Mouse (Mus musculus): ENCODE data around the gene Iqcn.
A peak's percentile ranks its signal among the peaks of the same experiment; 100 is the strongest.

The Iqcn gene

DNA sequence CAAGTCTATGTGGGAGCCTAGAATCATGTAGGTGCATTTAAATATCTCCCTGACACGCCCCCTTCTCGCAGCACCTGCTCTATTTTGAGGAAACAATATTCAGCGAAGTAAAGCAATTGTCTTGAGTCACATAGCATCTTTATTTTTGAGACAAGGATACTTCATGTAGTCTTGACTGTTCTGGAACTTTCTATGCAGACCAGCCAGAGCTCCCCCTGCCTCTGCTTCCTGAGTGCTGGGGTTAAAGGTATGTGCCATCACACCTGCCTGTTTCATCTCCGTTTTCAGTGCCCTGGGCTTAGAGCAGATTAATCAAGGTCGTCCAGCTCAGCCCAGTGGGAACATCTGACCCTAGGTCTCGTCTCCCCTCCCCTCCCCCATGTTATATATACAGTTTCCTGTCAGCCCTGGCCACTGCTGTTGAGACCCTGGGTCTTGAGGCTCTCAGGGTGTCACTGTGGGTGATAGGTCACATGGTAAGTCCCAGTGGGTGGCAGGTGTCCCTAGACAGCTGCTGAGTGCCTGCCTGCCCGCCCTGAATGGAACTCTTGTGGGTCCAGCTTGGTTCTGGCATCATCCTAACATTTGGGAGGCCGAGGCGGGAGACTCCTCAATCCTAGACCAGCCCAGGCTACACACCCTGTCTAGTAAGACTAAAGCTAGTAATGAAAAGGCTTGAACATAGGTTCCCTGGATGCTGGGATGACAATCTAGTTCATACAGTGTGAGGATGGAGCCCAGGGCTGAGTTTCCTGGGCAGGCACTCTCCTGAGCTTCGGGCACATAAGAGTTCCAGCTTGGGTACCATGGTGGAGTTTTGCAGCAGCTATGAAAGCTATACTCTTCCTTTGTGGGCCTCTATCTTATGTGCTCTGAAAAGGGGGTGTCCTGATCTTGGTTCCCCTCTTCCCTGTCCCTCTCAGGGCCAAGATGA, 1.9 kb upstream of the Iqcn start:
- no peak for DNase-seq (ENCODE audit: low spot score)

DNA sequence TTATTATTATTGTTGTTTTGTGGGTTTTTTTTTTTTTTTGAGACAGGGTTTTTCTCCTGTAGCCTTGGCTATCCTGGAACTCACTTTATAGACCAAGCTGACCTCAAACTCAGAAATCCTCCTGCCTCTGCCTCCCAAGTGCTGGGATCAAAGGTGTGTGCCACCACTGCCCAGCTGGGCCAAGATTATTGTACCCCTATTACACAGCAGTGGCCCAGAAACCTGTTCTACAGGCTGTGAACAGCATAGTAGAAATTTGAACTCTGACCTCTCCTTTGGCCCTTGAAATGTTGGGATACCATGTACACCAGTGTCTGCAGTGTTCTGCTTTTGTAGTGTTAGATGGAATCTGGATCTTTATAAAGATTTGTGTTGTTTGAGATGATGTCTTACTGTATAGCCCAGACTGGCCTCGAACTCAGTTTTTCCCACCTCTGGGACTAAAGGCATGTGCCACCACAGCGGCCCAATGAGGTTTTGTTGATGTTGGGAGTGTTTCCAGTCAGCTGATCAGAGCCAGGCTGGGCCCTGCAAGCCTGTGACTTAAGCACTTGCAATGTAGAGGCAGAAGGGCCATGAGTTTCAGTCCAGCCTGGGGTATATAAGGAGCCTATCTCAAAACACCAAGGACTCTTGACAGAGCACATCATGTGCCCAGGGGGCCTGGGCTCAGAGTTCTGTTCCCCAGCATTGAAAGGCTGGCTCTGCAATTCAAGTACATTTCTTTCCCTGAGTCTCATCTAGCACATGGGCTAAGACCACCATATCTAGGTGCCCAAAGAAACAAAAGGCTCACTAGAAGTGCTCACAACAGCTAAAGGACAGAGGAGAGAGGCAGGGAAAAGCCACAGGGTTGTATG, 1.0 kb upstream of the Iqcn start:
- no peak for DNase-seq (ENCODE audit: low spot score)

DNA sequence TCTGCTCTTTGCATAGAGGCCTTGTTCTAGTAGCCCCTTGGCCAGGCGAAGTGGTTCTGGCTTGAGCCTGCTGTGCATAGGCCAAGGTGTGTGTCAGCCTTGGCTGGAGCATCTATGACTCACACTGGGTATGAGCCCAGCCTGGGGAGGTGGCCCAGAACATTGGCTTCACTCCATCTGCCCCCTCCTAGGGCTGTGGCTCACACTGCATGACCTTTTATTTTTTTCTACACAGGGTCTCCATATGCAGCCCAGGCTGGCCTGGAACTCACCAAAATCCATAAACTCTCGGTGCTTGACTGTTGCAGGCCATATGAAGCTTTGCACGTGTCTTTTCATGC, 445 bp upstream of the Iqcn start:
- peak; percentile 70 for DNase-seq (ENCODE audit: low spot score)

DNA sequence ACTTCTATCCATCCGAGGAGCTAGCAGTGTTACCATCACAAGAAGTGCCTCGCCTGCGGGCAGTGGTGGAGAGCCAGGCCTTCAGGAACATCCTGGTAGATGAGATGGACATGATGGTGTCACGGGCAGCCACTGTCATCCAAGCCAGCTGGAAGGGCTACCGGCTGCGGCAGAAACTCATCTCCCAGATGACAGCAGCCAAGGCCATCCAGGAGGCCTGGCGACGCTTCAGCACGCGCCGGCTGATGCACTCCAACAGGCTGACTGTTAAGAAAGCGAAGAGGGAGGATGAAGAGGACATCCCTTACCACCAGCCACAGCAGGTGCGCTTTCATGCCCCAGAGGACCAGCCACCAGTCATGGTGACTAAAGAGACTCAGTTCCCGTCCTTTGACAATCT, 5.0 kb downstream of the Iqcn start:
- no peak for DNase-seq (ENCODE audit: low spot score)

DNA sequence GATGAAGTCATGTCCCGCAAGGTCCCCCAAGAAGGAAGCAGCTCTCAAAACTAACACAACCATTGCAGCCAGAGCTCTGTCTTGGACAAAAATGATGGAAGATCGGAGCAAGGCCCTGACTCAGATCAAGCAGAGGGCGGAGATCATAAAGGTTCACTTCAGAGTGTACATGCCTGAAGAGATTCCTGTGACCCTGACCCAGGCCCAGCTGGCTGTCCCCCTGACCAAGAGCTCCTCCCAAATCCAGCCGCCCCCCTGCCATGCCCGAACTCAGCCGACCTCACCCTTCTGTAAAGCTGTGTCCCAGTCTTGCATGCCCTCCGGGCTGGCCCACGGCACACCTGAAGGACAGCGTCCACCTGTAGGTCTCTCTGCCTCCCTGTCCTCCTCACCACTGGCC, 6.5 kb downstream of the Iqcn start:
- DNase-seq (ENCODE audit: low spot score) = no peak

DNA sequence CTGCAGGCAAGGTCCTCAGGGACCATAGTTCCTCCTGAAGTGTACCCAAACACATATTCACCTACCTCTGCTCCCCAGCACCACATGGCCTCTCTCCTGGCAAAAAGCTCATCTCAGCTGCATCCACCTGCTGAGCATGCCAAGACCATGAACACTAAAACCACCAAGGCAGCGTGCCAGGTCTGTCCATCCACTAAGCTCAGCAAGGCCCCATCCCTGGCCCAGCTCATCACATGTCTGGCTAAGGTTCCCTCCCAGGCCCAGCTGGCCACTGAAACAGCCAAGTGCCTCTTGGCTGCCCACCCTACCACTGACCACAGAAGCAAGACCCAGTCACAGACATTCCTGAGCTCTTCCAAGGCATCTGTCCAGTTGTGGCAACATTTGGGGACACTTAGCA, 7.0 kb downstream of the Iqcn start:
- DNase-seq (ENCODE audit: low spot score) = no peak

DNA sequence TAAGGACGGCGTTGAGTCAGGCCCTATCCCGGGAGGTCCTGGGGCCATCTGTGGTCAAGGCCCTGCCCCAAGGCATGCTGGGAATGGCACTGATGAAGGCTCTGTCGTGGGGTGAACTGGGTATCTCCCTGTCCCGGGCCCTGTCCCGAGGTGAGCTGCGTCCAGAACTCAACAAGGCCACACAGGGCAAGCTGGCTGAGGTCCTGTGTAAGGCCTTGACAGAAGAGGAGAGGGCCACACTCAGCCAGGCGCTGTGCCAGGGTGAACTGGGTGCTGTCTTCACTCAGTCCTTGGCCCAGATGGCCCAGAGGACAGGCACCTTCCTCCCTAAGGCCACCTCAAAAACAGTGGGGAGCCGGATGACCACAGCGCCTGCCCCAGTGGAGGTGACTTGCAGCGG, 7.8 kb downstream of the Iqcn start:
- no peak for DNase-seq (ENCODE audit: low spot score)

DNA sequence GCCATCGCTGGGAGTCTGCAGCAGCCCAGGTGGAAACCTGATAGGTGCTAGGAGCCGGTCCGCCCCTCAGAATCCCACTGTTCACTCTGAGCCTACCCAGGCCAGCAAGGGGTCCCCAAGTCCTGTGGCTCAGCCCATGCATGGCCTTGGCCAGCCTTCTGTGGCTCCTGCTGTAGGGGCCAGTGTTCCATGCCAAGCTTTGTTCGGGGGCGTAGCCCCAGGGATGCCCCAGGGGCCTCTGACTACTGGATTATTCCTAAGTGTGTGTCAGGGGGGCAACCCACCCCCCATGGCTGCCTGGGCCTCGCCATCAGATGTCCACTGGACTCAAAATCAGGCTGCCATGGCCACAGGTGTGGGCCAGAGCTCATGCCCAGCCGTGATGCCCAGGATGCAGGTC, 10.7 kb downstream of the Iqcn start:
- no peak for DNase-seq (ENCODE audit: low spot score)

DNA sequence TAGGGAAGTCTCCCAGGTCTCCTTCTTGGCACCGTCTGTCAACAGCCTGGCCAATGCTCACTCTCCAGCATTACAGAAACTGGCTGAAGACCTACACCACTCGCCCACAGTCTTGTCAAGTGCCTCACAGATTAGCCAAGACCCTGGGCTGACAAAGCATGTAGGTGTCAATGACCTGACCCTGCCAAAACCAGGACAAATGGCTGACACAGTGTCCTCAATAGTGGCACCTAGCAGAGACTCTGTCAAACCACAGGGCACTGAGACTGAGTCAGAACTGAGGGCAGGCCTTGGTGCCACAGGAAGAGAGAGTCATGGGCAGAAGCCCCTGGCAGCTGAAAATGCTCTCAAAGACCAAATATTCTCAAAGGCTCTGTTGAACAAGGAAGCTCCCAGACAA, 11.8 kb downstream of the Iqcn start:
- no peak for DNase-seq (ENCODE audit: low spot score)

DNA sequence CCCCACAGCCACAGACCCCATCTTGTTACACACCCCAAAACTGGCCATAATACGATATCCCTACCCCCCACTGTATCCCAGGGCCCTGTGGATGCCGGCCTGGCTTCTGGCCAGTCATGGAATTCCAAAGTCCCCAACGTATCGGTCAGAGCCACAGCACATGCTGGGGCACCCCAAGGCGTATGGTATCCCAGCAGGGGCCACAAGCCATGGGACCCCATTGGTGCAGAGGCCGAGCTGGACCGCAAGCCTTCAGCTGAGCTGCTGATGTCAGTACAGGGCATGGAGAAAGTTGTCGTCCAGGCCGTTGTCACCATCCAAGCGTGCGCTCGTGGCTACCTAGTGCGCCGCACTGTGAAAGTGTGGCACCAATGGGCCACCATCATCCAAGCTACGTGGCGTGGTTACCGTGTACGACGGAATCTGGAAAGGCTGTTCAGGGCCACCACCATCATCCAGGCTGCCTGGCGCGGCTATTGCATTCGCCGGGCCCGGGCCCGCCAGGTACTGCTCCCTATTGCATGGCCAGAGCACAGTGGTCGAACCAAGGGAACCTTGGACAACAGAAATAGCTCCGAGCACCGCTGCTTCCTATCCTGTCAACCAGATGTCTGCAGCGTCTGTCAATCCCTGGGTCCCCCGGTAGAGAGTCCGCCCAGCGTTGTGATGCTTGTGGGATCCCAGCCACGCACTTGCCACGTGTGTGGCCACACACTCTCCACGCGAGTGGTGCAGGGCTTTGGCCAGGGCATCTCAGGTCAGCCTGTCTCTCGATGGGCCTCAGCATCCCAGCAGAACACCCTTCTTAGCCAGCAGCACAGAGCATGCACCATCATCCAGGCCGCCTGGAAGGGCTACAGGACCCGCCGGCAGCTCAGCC, 13.5 kb downstream of the Iqcn start:
- no peak for DNase-seq (ENCODE audit: low spot score)

DNA sequence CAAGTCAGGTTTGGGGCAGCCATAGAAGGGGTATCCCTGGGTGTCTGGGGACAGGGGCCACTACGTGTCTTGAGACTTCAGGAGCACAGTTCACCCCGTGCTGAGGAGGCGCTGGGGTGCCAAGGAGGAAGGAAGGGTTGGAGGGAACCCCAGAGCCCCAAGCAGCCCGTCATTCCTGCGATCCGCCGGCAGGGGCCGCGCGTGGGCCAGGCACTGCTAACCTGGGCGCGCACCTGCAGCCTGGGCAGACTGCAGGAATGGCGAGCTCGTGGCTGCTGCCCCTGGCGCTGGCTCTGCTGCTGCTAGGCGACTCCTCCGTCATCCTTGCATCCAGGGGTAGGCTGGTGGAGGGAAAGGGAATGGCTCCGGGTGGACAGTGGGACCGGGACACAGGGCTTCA, 15.0 kb downstream of the Iqcn start, which contains the start of gene Gm3336:
Gene Gm3336, plus strand, starts transcription at position 247 of the 400 bp plus-strand sequence.
- DNase-seq (ENCODE audit: low spot score) = peak; percentile 66

DNA sequence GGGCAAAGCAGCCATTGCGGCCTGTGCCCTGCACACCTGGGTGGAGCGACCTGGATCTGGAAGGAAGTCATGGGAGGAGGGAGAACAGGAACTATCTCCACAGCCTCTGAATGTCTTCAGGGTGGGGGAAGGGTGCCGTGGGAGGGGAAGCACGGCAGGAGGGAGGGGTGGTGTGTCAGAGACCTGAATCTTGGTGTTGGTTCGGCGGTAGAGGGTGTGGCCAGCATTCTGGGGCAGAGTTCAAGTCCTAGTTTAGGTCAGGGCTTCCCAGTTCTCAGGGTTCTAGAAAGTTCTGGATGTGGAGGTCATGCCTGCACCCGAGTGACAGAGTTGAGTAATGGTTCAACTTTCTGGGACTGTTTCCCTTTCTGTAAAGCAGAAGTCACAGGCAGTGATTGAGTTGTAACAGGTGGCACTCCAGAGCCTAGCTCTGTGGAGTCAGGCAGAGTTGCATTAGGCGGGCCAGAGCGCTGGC, 16.6 kb downstream of the Iqcn start:
- DNase-seq (ENCODE audit: low spot score) = no peak

DNA sequence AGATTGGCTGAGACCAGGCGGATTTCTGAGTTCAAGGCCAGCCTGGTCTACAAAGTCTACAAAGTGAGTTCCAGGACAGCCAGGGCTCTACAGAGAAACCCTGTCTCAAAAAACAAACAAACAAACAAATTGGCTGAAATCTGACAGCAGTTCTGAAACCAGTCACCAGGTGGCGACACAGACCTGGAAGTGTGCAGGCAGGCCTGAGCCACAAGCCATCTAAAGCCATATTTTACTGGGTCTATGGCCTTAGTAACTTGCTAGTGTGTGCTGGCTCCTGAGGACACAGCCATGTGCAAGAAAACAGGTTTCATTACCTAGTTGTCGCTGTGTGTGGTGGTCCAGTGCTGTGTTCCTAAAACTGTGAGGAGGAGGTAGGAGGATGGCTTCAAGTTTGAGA, 17.5 kb downstream of the Iqcn start:
- peak; percentile 84 for DNase-seq (ENCODE audit: low spot score)

DNA sequence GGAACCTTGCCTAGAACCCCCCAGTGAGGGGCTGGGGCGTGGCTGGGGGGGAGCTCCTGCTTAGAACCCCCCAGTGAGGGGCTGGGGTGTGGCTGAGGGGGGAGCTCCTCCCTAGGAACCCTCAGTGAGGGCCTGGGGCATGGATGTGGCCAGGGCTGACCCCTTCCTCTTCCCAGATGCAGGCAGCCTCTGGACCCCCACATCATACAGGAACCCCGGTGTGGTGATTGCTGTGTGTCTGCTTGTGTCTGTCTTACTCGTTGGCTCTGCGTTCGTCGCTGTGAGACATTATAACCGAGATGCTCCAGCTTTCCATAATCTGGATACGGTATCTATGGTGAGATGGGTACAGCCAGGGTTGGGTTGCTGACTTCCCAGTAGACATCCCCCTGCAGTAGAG, 18.3 kb downstream of the Iqcn start:
- DNase-seq (ENCODE audit: low spot score) = no peak

DNA sequence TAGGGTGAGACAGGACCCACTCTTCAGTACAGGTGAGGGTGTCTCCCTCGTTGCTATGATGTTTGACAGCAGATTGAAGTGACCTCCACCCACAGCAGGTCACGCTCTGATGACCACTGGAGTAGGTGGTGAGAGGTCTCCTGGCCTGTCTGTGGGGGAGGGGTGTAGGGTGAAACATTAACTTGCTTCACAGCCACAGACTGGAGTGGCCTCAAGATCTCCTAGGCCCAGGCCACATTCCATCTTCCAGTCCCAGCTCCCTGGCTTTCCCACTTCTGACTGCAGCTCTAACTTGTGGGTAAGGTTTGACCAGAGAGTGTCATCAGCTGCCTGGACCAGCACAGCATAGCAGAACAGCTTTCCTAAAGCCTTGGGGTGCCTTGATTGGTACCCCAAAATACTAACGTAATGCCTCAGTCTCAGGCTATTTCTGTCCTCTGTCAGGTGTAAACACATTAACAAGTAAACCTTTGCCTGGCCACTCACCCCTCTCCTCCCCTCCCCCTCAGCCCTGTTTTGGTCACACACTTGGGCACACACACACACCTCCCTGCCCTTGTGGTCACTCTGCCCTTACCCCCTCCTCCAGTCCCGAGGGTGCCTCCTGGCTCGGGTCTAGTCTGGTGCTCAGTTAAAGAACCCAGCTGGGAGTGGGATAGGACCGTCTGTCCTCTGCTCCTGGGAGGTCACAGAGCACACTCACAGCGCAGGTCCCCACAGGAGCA, 20.4 kb downstream of the Iqcn start, which contains the start of gene Pde4c:
Gene Pde4c, plus strand, starts transcription at position 235 of the 725 bp plus-strand sequence.
- no peak for DNase-seq (ENCODE audit: low spot score)

DNA sequence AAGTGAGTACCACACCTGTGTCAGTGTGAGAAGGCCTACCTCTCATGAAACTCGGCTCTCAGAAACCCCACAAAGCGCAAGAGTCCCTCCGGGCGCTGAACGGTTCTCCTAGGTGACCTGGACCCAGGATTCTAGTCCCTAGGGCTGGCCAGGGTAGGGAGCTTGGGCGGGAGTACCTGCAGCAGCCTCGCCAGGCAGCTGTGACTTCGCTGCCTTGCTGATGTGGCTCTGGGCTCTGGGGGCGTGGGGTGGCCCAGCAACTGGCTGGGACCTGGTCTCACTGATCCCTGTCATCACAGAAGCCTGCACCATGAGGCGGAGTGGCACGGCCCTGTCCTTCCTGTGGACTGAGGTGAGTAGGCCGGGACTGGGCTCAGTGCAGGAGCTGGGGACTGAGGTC, 21.0 kb downstream of the Iqcn start:
- DNase-seq (ENCODE audit: low spot score) = no peak

DNA sequence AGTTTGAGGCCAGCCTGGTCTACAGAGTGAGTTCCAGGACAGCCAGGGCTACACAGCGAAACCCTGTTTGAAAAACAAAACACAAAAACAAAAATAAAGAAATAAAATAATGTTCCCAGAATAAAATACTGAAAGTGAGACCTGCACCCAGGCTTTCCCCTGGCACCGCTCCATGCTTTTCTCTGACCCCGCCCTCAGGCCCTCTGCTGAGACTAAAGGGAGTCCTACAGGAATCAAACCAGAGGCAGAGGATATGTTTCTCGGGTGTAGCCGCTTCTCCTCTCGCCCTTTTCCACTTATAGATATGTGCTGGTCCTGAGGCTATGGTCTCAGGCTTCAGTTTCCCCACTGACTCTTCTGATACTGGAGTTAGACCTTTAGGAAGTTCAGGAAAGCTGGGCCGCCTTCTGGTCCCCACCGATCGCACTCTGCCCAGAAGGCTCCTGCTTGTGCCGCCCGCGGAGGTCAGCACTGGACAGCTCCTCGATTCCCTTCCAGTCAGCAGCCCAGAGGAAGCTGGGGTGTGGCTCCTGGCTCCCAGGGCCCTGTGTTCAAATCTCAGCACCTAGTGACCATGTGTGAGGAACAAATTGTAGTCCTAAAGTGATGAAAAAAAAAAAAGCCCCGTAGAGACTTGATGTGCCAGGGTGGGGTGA, 22.7 kb downstream of the Iqcn start:
- no peak for DNase-seq (ENCODE audit: low spot score)

DNA sequence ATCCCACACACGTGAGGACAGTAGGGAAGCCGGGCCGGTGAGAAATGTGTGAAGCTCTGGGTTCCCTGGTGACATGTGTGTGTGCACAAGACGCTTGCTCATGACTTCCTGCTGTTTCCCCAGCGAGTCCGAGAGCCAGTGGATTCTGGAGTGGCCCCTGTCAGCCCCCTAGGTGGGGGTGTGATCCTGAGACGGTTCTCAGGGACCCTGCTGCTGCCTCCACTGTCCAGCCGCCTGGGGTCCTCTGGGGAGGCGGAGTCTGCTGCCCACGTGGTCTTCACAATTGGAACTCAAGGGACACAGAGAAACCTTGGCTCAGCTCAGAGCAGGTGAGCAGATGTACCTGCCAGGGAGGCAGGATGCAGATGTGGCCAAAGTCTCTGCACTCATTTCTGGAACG, 23.5 kb downstream of the Iqcn start:
- no peak for DNase-seq (ENCODE audit: low spot score)

DNA sequence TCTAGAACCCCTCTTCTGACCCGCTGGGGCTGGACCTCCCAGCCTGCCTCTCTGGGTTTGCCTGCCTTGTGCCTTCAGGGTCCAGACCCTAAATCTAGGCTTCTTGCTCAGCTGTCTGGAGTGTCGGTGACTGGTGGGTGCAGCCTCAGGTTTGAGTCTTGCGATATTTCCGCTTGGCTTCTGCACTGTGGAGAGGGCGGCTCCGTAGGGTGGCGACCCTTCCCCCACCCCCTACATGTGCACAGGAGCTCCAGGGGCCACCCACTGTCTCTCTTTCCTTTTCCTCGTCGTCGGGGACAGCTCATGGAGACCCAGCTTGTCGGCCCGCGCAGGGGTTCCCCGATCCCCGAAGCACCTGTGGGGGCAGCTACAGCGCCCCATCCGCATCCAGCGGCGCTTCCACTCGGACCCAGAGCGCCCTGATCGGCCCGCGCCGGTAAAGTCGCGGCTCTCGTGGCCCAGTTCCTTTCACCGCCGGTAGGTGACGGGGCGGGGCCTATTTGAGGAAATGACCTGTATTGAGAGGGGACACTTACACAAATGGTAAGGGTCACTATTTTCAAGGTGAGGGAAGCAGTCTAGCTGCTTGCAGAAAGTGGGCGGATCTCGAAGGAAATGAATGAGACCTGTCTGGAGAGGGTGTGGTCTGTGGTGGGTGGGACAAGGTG, 26.7 kb downstream of the Iqcn start:
- DNase-seq (ENCODE audit: low spot score) = no peak

DNA sequence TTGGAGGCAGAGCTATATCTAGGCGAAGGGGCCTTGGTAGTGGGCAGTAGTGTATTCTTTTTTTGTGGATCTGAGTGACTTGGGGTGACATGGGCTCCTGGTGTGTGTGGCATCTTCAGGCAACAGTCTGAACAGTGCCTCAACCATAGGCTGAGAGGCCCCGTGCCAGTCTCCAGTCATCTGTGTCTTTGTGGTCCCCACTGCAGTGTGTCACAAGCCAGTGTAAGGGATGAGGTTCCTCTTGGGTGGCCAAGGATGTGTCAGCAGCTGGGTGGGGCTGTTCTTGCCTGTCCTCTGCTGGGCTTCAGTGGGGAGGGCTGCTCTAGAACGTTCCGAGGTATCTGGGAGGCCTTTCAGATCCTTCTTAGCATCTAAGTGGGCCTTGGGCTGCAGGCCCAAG, 27.7 kb downstream of the Iqcn start:
- no peak for DNase-seq (ENCODE audit: low spot score)

Measured in layer of hippocampus, adult 11-12 months (tissue).